Mouse (Mus musculus): ENCODE results near the gene Invs.

The Invs gene

DNA sequence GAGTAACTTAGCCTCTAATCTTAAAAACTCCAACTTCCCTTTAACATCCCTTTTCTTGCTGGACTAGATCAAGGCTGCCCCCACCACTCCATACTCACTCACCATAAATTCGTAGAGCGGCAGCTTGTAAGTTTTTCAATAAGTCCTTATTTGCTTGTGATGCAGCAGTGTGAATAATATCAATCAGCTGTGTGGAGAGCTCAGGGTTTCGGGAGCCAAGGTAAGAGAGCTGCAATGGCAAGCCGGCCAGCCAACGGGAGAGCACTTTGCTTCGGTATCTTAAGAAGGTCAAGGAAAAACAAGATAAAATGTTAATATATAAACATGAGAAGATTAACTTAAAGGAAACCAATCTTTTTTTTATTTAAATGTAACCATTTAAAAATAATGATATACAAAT is 178.9 kb downstream of the Invs start:
- no peak for DNase-seq (ENCODE audit: low spot score)

DNA sequence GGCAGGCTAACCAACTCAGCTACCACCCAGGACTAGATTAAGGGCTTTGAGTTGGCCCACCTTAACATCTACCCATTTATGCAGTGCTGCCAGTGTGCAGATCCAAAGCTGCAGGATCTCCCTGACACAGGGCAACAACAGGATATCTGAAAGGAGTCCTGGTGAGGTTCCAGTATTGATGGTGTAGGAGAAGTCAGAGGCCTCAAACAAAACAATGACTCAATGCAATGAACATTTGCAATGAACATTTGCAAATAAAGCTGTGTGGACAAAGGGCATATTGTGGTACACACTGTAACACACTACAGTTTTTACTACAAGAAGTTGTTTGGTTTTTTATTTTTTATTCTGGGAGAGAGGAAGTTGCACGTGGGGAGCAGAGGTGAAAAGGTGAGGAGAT is 181.5 kb downstream of the Invs start:
- DNase-seq (ENCODE audit: low spot score) = no peak

DNA sequence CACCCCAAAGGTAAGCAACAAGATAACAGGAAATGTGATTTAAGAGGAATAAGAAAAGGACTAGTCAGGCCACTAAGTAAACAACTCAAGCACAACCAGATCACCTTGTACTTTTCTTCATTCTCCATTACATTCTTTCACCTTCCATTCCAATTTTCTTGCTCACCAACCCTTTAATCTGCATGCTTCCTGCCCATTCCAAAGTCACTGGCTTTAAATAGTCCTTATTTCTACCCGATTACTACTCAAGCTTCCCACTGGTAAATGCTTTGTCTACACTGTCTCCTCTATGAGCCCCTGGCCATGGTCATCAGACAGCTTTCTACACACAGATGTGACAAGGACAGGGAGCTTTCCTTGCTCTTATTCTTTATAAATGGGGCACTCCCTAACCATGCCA is 191.4 kb downstream of the Invs start:
- DNase-seq (ENCODE audit: low spot score) = no peak

DNA sequence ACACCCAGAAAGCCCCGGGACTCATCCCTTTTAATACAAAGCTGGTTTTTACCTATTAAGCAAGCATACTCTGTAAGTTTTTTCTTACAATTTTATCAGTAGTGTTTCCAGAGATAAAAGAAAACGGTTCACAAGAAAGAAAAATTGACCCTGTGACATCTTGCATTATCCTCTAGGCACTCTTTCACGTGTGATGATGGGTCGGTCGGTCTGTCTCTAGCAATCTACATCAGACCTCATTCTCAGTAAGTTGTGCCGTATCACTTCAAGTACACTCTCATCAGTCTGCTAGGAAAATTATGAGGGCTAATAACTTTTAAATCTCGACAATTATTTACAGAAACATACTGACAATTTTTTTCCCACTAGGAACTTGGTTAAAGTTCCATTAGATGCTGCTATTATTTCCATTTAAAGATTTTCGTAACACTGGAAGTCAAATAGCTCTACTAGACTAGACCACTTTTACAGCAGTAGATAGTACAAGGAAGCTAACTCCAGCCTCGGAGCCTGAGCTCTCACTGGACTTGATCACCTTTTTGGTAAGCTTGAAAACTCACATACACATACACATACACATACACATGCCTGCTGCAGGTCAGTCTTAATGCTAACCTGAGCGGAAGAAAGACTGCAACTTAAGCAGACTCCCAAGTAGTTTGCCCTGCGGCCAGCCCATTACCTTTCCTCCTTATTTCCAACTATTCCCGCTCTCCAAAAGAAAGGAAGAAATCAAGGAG is 192.7 kb downstream of the Invs start:
- DNase-seq (ENCODE audit: low spot score) = peak; percentile 27

DNA sequence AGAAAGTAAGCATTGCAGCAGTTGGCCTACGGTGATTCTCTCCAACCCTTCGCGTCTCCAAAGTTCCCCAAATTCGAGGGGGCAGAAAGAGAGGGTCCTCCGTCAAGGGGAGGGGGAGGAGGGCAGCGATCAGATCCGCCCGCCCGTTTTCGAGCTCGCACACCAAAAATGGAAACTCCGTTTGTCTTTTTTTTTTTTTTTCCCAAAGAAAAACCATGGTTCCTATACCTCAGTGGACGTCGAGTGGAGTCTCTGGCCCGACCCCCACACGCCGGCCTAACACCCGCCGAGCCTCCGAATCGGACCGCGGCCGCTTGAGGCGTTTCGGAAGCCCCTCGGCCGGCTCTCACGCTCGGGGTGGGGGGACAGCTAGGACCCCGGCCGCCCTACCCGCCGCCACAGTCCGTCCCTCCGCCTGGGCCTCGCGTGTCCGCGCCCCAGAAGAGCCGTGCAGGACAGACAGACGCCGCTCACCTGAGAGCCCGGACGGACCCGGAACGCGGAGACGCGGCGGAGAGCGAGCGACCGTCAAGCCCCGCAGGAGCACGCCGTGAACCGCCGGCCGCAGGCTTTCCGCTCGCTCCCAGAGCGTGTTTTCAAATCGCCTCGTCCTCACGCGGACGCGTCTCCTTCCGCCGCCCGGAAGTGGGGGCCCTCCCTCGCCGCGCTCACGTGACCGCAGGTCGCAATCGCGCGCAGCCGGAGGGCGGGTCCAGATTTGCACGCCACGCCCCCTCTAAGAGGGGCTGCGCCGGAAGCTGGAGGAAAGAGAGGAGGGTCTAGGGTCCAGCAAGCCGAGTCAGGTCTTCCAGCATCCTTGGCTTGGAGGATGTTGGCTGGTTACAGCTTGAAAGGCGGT is 193.5 kb downstream of the Invs start, which contains the start of gene Tex10:
Tex10 (minus strand) TSS at position 668 of the 859 bp plus-strand sequence.
- DNase-seq (ENCODE audit: low spot score) = peak; percentile 94

DNA sequence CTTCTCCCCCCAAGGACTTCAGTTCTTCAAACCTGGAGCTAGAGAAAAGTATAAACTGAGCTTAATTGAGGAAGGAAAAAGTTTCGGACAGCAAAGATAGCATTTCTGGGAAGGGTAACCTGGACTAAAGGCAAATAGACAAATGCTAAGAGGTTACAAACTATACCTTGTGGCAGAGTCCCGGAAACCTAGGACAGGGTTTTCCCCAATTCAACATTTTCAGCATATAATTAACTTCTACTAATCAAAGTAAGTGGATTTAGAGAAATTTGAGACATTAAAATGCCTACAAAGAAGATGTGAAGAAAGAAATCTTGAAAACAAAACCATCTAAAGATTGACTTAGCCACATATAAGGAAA is 194.1 kb downstream of the Invs start:
- DNase-seq (ENCODE audit: low spot score) = no peak

DNA sequence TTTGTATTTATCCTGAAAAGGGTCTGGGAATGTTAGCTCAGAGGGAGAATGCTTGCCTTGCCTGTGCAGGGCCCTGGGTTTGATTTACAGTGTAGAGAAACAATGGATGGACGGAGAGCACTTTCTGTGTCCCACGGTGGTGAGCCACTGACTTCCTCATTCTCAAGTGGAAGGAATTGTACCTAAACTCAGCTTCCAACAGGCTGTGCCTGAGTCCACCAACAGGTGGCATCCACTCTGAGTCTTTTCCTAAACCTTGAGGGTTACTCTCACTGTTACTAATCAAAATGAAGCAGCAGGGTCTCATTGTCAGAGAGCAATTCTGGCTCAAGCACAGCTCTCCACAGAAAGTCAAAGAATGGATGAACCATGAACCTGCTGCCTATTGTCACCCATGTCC is 201.7 kb downstream of the Invs start:
- DNase-seq (ENCODE audit: low spot score) = peak; percentile 52

Data from retina, embryonic 14.5 days (tissue).